Mouse (Mus musculus): ENCODE results near the gene Phf21a. TPM values are rescaled to one million over a fixed set of nuclear protein-coding genes. Genes with fewer than 3 reads are reported as not detected.
"Not testable (repeated sequence)": the region's sequence is repeated elsewhere in the genome, so short reads cannot be mapped to it uniquely, and the experiment has no call there.

Gene Phf21a
- polyA plus RNA-seq, 1 experiment, result 54.6 TPM

DNA sequence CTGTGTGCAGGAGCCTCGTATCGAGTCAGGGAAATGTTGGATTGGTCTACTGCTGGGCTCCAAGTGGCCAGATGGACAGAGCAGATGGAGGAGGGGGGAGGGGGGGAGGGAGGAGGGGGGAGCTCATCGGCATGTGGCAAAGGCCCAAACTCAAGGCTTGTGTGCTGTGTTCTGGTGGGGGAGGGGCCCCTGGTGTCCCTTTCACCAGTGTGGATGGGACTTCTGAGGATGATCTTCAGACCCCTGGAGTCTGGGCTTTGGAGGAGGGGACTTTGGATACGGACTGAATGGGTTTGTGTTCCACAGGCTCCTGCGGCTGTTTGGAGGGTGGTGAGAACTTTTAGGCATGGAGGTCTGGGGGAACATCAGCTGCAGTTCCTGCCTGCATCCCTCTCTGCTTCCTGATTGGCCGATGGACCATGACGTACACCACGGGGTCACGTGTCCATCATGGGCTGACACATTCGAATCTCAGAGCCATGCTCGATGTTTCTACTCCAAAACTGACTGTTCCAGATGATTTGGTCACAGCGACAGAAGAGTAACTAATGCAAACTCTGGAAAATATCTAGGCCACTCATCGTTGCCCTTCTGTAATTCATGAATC is 16.7 kb upstream of the Phf21a start:
- no peak for DNase-seq (ENCODE audit: extremely low spot score in 1 of 2, low spot score in 1 of 2)

DNA sequence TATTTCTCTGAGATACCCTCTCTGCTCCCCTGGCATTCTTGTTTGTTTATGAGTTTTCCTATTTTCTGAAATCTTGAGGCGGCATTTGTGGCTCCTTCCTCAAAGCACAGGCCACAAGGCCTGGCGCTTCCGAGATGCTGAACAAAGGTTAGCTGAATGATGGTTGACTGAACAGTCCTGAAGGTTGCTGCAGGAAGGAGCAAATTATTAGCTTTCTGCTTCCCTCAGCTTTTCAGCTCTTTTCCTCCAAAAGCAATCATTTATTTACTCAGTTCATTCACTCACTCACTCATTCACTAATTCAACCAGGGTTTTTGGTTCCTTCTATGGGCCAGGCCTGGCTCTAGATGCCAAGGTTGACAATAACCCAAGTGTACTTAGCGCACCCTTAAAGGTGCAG is 10.7 kb upstream of the Phf21a start:
- DNase-seq (ENCODE audit: extremely low spot score in 1 of 2, low spot score in 1 of 2), result no peak

DNA sequence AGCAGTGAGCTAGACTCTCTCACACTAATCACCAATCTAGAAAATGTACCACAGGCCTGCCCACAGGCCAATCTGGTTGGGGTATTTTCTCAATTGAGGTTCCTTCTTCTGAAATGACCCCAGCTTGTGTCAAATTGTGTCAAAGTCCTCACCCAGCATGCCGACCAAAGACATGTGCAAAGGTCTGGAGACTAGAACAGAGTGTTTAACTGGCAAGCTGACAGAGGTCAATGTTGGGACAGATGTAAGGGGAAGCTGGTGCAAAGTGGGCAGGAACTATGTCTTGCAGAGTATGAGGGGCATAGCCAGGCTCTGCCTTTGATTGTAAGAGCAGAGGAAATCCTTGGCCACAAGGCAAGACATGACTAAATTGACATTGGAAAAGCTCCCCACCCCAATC is 7.2 kb upstream of the Phf21a start:
- no peak for DNase-seq (ENCODE audit: extremely low spot score in 1 of 2, low spot score in 1 of 2)

DNA sequence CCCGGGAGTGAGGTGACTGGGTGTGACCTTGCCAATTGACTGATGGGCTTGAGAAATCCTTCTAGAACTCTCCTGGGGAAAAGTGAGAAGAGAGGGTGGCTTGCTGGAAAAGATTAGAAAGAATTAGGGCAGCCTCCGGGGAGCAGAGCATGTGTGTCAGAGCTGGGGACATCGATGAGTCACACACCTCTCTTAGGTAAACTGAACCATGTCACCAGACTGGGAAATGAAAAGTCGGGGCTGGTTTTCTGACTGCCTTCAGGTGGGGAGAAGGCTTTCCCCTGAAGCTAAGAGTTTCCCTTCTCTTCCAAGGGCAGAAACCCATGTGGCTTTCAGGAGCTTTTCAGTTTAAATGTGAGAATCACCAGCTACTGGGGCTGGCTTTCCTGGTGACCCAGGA is 5.9 kb upstream of the Phf21a start:
- DNase-seq (ENCODE audit: extremely low spot score in 1 of 2, low spot score in 1 of 2), result no peak

DNA sequence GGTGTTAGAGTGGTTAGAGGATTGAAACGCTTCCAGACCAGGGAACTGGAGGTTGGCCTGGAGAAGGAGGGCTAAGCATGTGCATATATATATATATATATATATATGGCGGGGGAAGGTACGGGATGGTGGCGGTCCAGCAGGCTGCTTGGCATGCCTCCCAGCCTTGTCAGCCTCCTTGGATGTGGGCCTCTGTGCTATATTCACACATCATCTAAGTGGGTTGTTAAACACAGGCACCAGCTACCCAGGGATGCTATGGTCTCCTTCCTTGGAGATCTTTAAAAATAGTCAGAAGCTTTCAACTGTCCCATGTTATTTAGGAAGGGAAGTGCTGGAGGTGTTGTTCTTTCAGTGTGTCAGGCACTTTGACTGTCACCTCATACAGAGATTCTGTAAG is 3.1 kb upstream of the Phf21a start:
- peak; percentile 70 to 78 for DNase-seq (ENCODE audit: extremely low spot score in 1 of 2, low spot score in 1 of 2)

DNA sequence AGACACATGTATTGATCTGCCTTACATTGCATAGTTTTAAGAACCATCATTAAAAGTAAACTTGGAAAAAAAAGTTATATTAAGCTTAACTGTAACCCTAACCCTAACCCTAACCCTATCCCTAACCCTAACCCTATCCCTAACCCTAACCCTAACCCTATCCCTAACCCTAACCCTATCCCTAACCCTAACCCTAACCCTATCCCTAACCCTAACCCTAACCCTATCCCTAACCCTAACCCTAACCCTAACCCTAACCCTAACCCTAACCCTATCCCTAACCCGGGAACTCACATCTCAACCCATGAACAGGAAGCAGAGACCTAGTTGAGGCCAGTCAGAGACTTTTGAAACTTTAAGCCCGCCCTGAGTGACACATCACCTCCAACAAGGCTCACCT is 586 bp downstream of the Phf21a start:
- DNase-seq (ENCODE audit: extremely low spot score in 1 of 2, low spot score in 1 of 2), result not testable (repeated sequence)

DNA sequence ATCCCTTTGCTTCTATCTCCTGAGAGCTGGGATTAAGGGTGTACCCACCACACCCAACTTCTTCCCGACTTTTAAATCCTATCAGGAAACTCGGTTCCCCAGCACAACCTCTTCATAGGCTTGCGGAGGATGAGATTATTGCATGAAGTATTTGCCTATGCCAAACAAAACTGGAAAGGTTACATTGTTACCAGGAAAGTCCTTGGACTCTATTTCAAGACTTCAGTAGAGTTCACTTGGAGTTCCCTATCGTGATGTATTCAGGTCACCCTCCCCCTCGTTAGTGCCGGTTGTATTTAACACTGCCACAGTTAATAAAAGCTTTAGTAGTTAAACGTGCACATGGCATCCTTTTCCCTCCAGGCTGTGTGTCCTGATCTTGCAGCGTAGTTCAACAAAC is 1.2 kb downstream of the Phf21a start:
- DNase-seq (ENCODE audit: extremely low spot score in 1 of 2, low spot score in 1 of 2), result no peak

DNA sequence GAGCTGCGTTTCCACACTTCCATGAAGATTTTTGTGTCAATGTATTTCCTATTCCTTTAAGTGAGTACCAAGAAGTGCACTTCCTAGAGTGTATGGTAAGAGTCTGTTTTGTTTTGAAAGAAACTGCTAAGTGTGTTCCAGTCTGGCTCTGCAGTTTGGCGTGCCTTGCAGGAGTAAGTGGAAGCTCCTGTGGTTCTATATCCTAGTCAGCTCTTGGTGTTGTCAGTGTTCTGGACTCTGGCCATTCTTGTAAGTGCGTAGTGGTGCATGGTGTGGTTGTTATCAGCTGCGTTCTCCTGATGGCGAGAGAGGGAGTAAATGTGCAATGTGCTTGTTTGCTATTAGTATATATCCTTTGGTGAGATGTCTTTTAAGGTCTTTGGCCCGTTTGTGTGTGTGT is 7.9 kb downstream of the Phf21a start:
- DNase-seq (ENCODE audit: extremely low spot score in 1 of 2, low spot score in 1 of 2), result no peak

DNA sequence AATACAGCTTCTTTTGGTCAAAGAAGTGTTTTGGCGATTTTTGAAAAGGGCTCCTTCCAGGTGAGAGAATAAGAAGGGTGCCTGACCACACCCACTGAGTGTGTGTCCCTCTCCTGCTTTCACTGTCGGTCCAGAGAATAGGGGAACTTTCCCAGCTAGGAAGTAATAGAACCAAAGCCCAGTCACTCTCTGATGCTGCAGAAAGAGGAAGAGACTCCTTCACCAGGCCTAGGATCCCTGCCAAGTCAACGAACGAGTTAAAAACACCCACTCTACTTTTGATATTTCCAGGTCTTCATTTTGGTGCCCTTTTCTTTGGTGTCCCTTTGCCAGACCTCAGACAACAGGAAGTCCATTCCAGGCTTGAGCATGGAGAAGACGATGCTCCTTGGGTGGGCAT is 31.6 kb downstream of the Phf21a start:
- no peak for DNase-seq (ENCODE audit: extremely low spot score in 1 of 2, low spot score in 1 of 2)

DNA sequence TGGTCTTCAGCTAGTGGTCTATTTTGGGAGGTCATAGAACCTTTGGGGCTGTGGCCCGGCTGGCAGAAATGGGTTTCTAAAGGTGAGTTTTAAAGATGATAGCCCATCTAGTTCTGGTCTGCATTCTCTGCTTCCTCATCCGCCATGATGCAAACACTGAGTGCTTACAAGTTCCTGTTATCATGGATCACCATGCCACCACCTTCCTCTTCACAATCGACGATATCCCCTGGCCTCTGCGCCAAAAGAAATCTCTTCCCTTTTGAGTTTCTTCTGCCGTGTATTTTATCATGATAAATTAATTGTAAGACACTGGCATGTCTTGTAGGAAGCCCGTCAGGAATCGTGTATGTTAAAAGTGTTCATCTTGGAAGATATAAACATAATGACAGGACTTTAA is 32.4 kb downstream of the Phf21a start:
- DNase-seq (ENCODE audit: extremely low spot score in 1 of 2, low spot score in 1 of 2), result no peak

DNA sequence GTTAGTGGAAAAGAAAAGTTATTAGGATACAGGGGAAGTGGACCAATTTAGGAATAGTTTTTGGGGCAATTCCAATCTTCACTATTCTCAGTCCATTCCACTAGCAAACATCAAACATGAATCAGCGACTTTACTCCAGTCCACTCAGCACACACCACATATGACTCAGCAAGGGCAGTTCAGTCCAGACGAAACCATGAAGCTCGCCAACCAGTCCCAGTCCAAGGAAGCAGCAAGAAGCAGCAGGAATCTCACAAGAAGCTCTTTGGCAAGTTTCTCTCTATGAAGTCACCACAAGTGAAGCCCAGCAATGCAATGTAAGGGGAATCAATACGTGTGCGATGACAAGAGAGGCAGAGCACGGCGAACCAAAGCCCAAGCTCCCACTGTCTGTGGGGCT is 37.2 kb downstream of the Phf21a start:
- DNase-seq (ENCODE audit: extremely low spot score in 1 of 2, low spot score in 1 of 2), result no peak

DNA sequence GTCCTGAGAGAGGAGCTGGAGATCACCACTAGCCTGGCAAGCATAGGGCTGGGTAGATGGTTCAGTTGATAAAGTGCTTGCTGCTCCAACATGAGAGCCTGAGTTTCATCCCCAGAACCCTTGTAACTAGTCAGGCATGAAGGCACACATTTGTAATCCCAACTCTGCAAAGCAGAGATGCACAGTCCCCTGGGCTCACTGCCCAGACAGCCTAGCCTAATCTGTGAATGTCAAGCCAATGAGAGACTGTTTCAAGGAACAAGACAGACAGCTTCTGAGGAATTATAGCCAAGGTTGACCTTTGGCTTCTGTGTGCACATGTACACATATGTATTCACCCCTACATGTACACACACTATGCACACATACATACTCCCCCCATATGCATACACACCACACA is 45.8 kb downstream of the Phf21a start:
- no peak for DNase-seq (ENCODE audit: extremely low spot score in 1 of 2, low spot score in 1 of 2)

DNA sequence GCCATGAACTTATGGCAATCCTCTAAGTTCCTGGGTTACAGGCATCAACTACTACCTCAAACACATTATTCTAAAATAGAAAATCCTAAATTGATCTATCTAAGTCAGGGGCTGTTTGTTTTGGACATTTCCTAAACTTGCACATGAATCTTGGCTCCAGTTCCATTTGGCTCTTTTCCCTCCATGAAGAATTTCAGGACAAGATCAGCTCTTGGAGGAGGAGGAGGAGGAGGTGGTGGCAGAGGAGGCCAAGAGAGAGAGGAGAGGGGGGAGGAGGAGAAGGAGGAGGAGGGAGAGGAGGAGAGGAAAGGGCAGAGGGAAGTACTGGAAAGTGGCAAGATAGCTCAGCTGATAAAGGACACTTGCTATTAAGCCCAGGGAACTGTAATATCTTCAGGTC is 46.4 kb downstream of the Phf21a start:
- no peak for DNase-seq (ENCODE audit: extremely low spot score in 1 of 2, low spot score in 1 of 2)

DNA sequence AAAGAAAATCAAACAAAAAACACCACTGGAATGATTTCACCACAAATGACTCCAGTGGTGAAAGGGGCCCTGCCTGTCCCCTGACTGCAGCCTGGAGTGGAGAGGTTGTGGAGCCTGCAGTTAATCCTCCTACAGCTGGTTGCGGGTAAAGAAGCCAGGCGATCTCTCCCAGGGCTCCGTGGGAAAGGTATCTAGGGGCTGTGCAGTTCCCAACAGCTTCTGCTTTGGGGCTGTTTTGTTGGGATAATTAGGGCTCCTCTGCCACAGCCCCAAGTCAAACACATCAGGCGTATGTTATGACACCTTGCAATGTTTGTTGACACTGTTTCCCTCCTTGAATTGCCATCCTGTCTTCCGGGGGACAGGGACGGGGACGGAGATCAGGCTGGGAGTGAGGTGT is 47.5 kb downstream of the Phf21a start:
- no peak for DNase-seq (ENCODE audit: extremely low spot score in 1 of 2, low spot score in 1 of 2)

DNA sequence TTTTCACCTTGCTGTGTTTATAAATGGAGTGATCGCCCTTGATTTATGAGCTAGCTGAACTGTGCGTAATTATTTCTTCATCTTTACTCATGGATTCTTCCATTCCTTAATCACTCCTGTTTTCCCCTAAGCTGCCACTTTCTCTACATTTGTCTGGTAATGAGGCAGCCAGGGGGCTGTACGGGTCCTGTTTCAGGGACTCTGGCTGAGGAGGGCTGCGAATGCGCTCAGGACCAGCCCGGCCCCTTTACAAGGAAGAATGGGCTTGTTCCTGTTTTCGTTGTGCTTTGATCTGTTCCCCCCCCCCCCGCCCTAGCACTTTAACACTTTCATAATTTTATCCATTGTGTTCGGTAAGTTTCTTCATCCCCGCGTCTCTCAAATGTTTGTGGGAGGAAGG is 48.2 kb downstream of the Phf21a start:
- no peak for DNase-seq (ENCODE audit: extremely low spot score in 1 of 2, low spot score in 1 of 2)

DNA sequence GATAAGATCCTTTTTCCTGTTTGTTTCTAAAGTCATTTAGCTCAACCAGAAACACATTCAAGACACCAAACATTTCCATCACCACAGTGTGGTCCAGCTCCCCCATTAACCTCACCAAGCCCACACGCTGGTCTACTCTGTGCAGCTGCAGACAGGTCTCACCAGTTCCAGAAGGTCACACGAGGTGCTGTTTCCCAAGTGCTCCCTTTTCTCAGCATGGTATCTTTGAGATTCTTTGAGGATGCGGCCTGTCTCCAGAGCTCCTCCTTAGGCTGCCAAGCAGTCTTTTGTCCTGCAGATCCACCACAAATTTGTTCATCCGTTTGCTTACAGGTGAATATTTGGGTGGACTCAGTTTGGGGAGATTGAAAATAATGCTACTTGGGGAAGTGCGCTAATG is 51.0 kb downstream of the Phf21a start:
- no peak for DNase-seq (ENCODE audit: extremely low spot score in 1 of 2, low spot score in 1 of 2)

DNA sequence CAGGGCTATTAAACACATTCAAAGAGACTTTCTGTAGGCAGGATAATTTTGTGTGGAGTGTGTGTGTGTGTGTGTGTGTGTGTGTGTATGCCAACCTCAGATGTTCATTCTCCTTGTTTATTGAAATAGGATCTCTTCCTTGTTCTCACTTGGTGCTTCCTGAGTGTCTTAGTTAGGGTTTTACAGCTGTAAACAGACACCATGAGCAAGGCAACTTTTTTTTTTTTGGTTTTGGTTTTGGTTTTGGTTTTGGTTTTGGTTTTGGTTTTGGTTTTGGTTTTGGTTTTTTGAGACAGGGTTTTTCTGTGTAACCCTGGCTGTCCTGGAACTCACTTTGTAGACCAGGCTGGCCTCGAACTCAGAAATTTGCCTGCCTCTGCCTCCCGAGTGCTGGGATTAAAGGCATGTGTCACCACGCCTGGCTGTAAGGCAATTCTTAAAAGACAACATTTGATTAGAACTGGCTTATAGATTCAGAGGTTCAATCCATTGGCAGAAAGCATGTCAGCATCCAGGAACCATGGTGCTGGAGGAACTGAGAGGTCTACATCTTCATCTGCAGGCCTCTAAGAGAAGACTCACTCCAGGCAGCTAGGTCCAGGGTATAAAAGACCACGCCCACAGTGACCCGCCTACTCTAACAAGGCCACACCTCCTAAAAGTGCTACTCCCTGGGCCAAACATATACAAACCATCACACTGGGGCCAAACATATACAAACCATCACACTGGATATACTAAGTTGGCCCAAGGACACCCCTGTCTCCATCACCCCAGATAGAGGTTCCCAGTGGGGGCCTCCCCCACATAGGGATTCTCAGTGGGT is 55.2 kb downstream of the Phf21a start:
- not testable (repeated sequence) for DNase-seq (ENCODE audit: extremely low spot score in 1 of 2, low spot score in 1 of 2)

DNA sequence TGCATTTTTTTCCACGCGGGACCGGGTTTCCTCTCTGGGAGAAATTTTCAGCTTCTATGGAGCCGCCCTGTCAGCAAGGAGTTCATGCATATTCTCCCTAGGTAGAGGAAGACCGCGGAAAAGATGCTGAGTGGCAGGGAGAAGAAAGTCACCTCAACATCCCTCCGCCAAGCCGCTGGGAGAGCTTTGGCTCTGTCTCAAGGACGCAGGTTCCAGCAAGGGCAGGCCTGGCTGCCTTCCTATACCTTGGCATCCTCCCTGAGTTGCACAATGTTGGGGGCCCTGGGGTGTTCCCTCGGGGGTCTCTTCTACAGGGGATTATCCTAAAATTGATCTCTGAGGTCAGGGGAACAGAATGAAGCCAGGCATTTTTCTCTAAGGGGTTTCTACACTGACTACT is 71.4 kb downstream of the Phf21a start:
- no peak for DNase-seq (ENCODE audit: extremely low spot score in 1 of 2, low spot score in 1 of 2)

DNA sequence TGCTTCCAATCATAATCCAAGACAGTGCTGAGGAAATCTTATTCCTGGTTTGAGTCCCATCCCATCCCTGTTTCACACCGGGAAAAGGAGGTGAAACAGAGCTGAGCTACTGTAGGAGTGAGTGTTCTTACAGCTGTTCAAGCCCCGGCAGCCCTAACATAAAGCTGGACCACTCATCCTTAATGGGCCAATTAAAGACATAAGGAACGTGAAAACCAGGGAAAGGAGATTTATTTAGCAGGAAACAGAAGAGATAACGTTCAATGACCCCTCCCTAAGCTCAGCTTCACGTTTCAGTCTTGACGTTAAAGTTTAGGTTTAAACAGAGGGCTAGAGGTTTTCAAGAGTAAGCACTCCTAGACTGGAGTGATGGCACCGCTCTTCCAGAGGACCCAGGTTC is 74.0 kb downstream of the Phf21a start:
- no peak for DNase-seq (ENCODE audit: extremely low spot score in 1 of 2, low spot score in 1 of 2)

DNA sequence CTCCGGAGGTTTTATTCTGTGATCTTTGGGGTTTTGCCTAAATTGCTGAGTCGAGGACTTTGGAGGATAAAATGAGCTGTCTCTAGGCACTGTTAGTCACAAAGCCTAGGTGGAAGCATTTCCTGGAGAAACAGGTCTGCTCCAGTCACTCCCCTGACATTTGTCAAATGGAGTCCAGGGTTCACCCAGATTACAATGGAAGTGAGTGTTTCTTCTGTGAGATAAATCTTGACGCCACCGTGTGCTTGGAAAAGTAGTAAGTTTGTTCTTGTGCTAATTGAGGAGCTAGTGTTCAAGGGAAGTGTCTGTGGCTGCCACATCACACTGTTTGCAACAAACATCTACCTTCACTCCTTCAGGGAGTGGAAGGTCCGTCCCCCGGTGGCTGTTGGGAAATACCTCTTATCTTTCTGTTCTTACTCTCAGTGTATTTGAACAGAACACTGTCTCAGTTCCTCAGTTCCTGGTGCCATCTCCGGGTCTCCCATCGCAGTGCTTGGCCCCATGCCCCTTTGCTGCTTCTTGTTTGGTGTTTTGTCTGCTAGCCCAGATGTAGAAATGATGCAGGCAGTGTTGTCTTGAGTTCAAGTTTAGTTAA is 78.2 kb downstream of the Phf21a start:
- DNase-seq (ENCODE audit: extremely low spot score in 1 of 2, low spot score in 1 of 2), result no peak

DNA sequence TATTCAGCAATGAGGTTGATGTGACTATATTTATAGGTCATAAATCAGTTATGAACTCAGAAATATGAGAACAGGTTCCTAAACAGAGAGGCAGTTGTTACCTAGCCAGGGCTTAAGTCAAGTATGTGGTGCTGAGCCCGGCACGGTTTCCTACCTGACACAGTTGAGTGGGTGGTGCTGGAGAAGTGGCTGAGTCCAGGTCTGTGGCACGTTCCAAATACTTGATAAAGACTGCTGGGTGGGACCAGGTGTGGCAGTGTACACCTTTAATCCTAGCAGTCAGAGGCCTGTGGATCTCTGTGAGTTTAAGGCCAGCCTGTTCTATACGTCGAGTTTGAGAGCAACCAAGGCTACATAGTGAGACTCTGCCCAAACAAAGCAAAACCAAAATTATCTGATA is 79.4 kb downstream of the Phf21a start:
- no peak for DNase-seq (ENCODE audit: extremely low spot score in 1 of 2, low spot score in 1 of 2)

DNA sequence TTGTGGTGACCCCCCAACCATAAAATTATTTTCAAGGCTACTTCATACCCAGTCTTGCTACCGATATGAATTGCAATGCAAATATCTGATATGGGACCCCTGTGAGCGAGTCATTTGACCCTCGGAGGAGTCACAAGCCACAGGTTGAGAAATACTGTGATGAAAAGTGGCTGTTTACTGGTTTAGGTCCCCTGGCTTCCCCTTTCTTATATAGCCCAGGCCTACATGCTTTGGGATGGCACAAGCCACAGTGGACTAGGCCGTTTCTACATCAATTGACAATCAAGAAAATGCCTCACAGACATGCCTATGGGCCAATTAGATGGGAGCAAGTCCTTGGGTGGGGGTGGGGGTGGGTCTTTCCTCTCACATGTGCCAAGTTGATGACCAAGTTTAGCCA is 80.3 kb downstream of the Phf21a start:
- no peak for DNase-seq (ENCODE audit: extremely low spot score in 1 of 2, low spot score in 1 of 2)

Data from frontal cortex, adult 2 months (tissue).